Mouse (Mus musculus) bone marrow, adult 2 months (tissue): ENCODE results near the gene Nudt7.

ENCODE experiments used
- CTCF ChIP-seq: fragments of 200-500 bp; IDR thresholded peaks from 2 replicates; pipeline ENCODE4 v1.5.1; 2011; ENCODE audit warnings: low read length, control low read depth; ENCODE audit not compliant: control insufficient read depth, insufficient read depth
- POLR2A ChIP-seq: fragments of 200-500 bp; IDR thresholded peaks from 2 replicates; pipeline ENCODE4 v1.6.1; 2011; ENCODE audit warnings: low read depth, mild to moderate bottlenecking, control low read depth, low read length, borderline replicate concordance; ENCODE audit not compliant: control insufficient read depth

DNA sequence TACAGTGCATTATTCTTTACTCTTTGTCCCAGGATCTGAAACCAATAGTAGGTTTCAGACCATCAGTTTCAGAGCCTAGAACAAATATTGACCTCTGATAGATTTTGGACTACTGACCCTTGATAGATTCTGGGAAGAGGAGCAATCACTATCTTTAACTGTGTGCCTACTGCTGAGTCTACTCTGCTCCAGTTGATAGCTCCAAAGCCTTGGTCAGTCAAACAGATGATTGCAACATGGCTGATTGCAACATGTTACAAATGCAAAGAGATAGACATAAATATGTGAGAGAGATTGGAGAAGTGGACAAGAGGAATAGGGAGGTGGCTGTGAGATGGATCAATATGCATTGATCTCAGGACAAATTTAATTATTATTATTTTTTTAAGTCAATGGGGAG lies 15.9 kb upstream of the Nudt7 start:
- TF ChIP-seq POLR2A (no peak), CTCF (no peak)
